Mouse (Mus musculus): ENCODE results near the gene Spc24. TPM values are rescaled to one million over a fixed set of nuclear protein-coding genes. Genes with fewer than 3 reads are reported as not detected.

Spc24 gene
- total RNA-seq, 4 experiments from 2014 or later = 1.5 to 3.3 (median 1.7) TPM

GRCm38 (mm10) chr9:21749382-21750118, 10.6 kb downstream of the Spc24 start:
- DNase-seq (ENCODE audit: low spot score in 2 of 2) = no peak

GRCm38 (mm10) chr9:21748491-21748890, 11.6 kb downstream of the Spc24 start:
- no peak for DNase-seq (ENCODE audit: low spot score in 2 of 2)

- no peak for DNase-seq (ENCODE audit: low spot score in 2 of 2)
Observed at GRCm38 (mm10) chr9:21748033-21748432, 12.1 kb downstream of the Spc24 start.

GRCm38 (mm10) chr9:21747238-21747774, 12.8 kb downstream of the Spc24 start:
- DNase-seq (ENCODE audit: low spot score in 2 of 2) = no peak

GRCm38 (mm10) chr9:21741514-21741913, 18.6 kb downstream of the Spc24 start:
- no peak for DNase-seq (ENCODE audit: low spot score in 2 of 2)

GRCm38 (mm10) chr9:21740427-21740826, 19.7 kb downstream of the Spc24 start:
- DNase-seq (ENCODE audit: low spot score in 2 of 2) = no peak

- DNase-seq (ENCODE audit: low spot score in 2 of 2) = no peak
Observed at GRCm38 (mm10) chr9:21738776-21739175, 21.3 kb downstream of the Spc24 start.

GRCm38 (mm10) chr9:21737188-21737587, 22.9 kb downstream of the Spc24 start:
- DNase-seq (ENCODE audit: low spot score in 2 of 2) = no peak

GRCm38 (mm10) chr9:21736580-21736979, 23.5 kb downstream of the Spc24 start:
- DNase-seq (ENCODE audit: low spot score in 2 of 2) = no peak

GRCm38 (mm10) chr9:21735126-21735525, 25.0 kb downstream of the Spc24 start:
- no peak for DNase-seq (ENCODE audit: low spot score in 2 of 2)

GRCm38 (mm10) chr9:21733989-21734388, 26.1 kb downstream of the Spc24 start:
- DNase-seq (ENCODE audit: low spot score in 2 of 2) = no peak

- DNase-seq (ENCODE audit: low spot score in 2 of 2) = no peak
Observed at GRCm38 (mm10) chr9:21733446-21733845, 26.7 kb downstream of the Spc24 start.

GRCm38 (mm10) chr9:21732288-21732687, 27.8 kb downstream of the Spc24 start:
- DNase-seq (ENCODE audit: low spot score in 2 of 2) = no peak

- DNase-seq (ENCODE audit: low spot score in 2 of 2) = no peak
Observed at GRCm38 (mm10) chr9:21729264-21729663, 30.8 kb downstream of the Spc24 start.

- DNase-seq (ENCODE audit: low spot score in 2 of 2) = no peak
Observed at GRCm38 (mm10) chr9:21728261-21728832, 31.8 kb downstream of the Spc24 start.

GRCm38 (mm10) chr9:21726218-21726975, 33.7 kb downstream of the Spc24 start:
- DNase-seq (ENCODE audit: low spot score in 2 of 2) = no peak

GRCm38 (mm10) chr9:21725224-21726121, 34.6 kb downstream of the Spc24 start:
- DNase-seq (ENCODE audit: low spot score in 2 of 2) = no peak

GRCm38 (mm10) chr9:21724147-21724536, 36.0 kb downstream of the Spc24 start:
- DNase-seq (ENCODE audit: low spot score in 2 of 2) = peak; percentile 86 to 87

- peak; percentile 82 for DNase-seq (ENCODE audit: low spot score in 2 of 2)
Observed at GRCm38 (mm10) chr9:21723377-21724146, 36.5 kb downstream of the Spc24 start, which contains the start of gene Ldlr. Gene Ldlr, plus strand, starts transcription at chr9:21723483.

- peak; percentile 32 to 52 for DNase-seq (ENCODE audit: low spot score in 2 of 2)
Observed at GRCm38 (mm10) chr9:21721036-21721435, 39.1 kb downstream of the Spc24 start.
